Mouse (Mus musculus) myocyte (in vitro differentiated cells): ENCODE measurements around the gene Krt12. TPM values are rescaled to one million over a fixed set of nuclear protein-coding genes. Genes with fewer than 3 reads are reported as not detected.

ENCODE experiments used
- H3K27me3 ChIP-seq: one replicate; pipeline ENCODE4 v1.6.1; 2011; ENCODE audit not compliant: control insufficient read depth, insufficient read depth, insufficient read length
- H3K36me3 ChIP-seq: one replicate; pipeline ENCODE4 v1.6.1; 2011; ENCODE audit not compliant: control insufficient read depth, insufficient read depth
- H3K4me2 ChIP-seq: one replicate; pipeline ENCODE4 v1.6.1; 2011; ENCODE audit warnings: low read depth, control low read depth
- H3K4me3 ChIP-seq: one replicate; pipeline ENCODE4 v1.5.1; 2011; ENCODE audit warnings: mild to moderate bottlenecking, control low read depth, moderate library complexity
- H3K79me2 ChIP-seq: one replicate; pipeline ENCODE4 v1.6.1; 2011; ENCODE audit not compliant: control insufficient read depth, insufficient read depth
- H3ac ChIP-seq: one replicate; pipeline ENCODE4 v1.6.1; 2011; ENCODE audit not compliant: control insufficient read depth, insufficient read length
- CEBPB ChIP-seq: IDR thresholded peaks from 2 replicates; pipeline ENCODE4 v1.6.1; 2011; ENCODE audit warnings: mild to moderate bottlenecking, moderate library complexity; ENCODE audit not compliant: poor library complexity, insufficient read depth, severe bottlenecking
- E2F4 ChIP-seq: IDR thresholded peaks from one replicate; pipeline ENCODE4 v1.6.1; 2011; ENCODE audit warnings: mild to moderate bottlenecking, control low read depth, moderate library complexity; ENCODE audit not compliant: insufficient read depth
- MAX ChIP-seq: IDR thresholded peaks from one replicate; pipeline ENCODE4 v1.6.1; 2011; ENCODE audit warnings: low read depth, mild to moderate bottlenecking, control low read depth
- MYOD1 ChIP-seq, 3 experiments: IDR thresholded peaks; one replicate each; pipeline ENCODE4 v1.6.1; 2011; ENCODE audit warnings: control low read depth in 2 of 3, low read depth in 2 of 3, mild to moderate bottlenecking in 2 of 3, moderate library complexity in 1 of 3; ENCODE audit not compliant: insufficient read length in 2 of 3, control insufficient read depth in 1 of 3
- MYOG ChIP-seq, 3 experiments: IDR thresholded peaks; one replicate each; pipeline ENCODE4 v1.6.1; 2011; ENCODE audit warnings: control low read depth in 2 of 3, low read depth in 2 of 3, mild to moderate bottlenecking in 2 of 3; ENCODE audit not compliant: insufficient read length in 2 of 3, control insufficient read depth in 1 of 3, insufficient read depth in 1 of 3
- POLR2A ChIP-seq: IDR thresholded peaks from one replicate; pipeline ENCODE4 v1.6.1; 2011; ENCODE audit warnings: low read depth, mild to moderate bottlenecking, control low read depth, moderate library complexity; ENCODE audit not compliant: insufficient read length
- POLR2AphosphoS2 ChIP-seq: IDR thresholded peaks from one replicate; pipeline ENCODE4 v1.6.1; 2011; ENCODE audit warnings: low read depth, control low read depth; ENCODE audit not compliant: insufficient read length
- REST ChIP-seq: IDR thresholded peaks from one replicate; pipeline ENCODE4 v1.6.1; 2011; ENCODE audit warnings: mild to moderate bottlenecking, control low read depth, moderate library complexity; ENCODE audit not compliant: insufficient read depth, insufficient read length
- SRF ChIP-seq: IDR thresholded peaks from one replicate; pipeline ENCODE4 v1.6.1; 2011; ENCODE audit warnings: low read depth; ENCODE audit not compliant: control insufficient read depth, insufficient read length
- TCF12 ChIP-seq: IDR thresholded peaks from one replicate; pipeline ENCODE4 v1.6.1; 2011; ENCODE audit warnings: mild to moderate bottlenecking, control low read depth; ENCODE audit not compliant: poor library complexity, insufficient read depth, severe bottlenecking
- TCF3 ChIP-seq: IDR thresholded peaks from one replicate; pipeline ENCODE4 v1.6.1; 2011; ENCODE audit warnings: low read depth, control low read depth; ENCODE audit not compliant: insufficient read length
- USF1 ChIP-seq: IDR thresholded peaks from one replicate; pipeline ENCODE4 v1.6.1; 2011; ENCODE audit warnings: low read depth, mild to moderate bottlenecking, control low read depth, moderate library complexity
- polyA plus RNA-seq: library from polyadenylated mRNA; unstranded; fragments of >200 nt; fragmentation: generic; extraction: Trizol; gene quantifications from one replicate; pipeline ENCODE4 v1.2.1, GENCODE M21; 2012; ENCODE audit warnings: missing spikeins

The Krt12 gene
- polyA plus RNA-seq, 1 experiment, result not detected

- Histone ChIP-seq H3ac (no peak overlapping the region), H3K4me2 (no peak overlapping the region), H3K27me3 (peaks cover 19% of the 10 kb centered on the region), H3K4me3 (no peak overlapping the region), H3K36me3 (no peaks in the 10 kb centered on the region), H3K79me2 (no peaks in the 10 kb centered on the region)
- no peak for TF ChIP-seq MYOD1 (IDR thresholded peaks at IDR 0.05; ENCODE audit: control insufficient read depth in 1 of 3, insufficient read length in 2 of 3, low read depth in 2 of 3)
- TF ChIP-seq USF1, result no peak
- no peak for TF ChIP-seq E2F4
- no peak for TF ChIP-seq POLR2AphosphoS2
- TF ChIP-seq REST, result no peak
- no peak for TF ChIP-seq TCF3
- TF ChIP-seq POLR2A, result no peak
- no peak for TF ChIP-seq TCF12
- no peak for TF ChIP-seq CEBPB
- TF ChIP-seq MYOG (IDR thresholded peaks at IDR 0.05; ENCODE audit: control insufficient read depth in 1 of 3, insufficient read depth in 1 of 3, insufficient read length in 2 of 3, low read depth in 2 of 3), result no peak
- TF ChIP-seq MAX, result no peak
- TF ChIP-seq SRF, result no peak
These were observed 26.7 kb upstream of the Krt12 start for GRCm38 (mm10) chr11:99448769-99449168.

DNA sequence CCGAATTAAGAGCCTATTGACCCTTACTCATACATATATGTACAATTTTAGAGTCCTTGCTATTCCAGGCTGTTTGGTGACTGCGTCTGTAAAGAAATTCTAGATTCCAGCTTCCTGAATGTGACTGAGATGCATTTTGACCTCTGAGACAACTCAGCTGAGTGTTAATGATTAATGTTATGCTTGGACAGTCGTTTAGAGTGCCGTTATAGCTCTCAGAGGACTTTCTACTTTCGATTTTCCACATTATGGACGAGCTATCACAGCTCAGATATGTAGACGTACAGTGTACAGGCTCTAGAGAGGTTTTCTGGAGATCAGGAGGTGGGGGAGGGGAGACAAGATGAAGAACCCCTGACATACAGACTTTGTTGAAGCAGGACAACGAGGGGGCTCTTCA lies 19.2 kb upstream of the Krt12 start:
- H3K4me3 ChIP-seq, result no peak overlapping the region
- H3K27me3 ChIP-seq, result peaks cover 12% of the 10 kb centered on the region
- TF ChIP-seq TCF12, result no peak
- no peak for TF ChIP-seq MYOG (IDR thresholded peaks at IDR 0.05; ENCODE audit: control insufficient read depth in 1 of 3, insufficient read depth in 1 of 3, insufficient read length in 2 of 3, low read depth in 2 of 3)
- TF ChIP-seq TCF3, result no peak
- no peak for TF ChIP-seq REST
- no peak for TF ChIP-seq POLR2A
- no peak for TF ChIP-seq CEBPB
- TF ChIP-seq E2F4, result no peak
- no peak for TF ChIP-seq SRF
- no peak for TF ChIP-seq MYOD1 (IDR thresholded peaks at IDR 0.05; ENCODE audit: control insufficient read depth in 1 of 3, insufficient read length in 2 of 3, low read depth in 2 of 3)
- no peak for TF ChIP-seq USF1
- TF ChIP-seq MAX, result no peak
- TF ChIP-seq POLR2AphosphoS2, result no peak
- no peak overlapping the region for H3K4me2 ChIP-seq
- no peaks in the 10 kb centered on the region for H3K79me2 ChIP-seq
- no peaks in the 10 kb centered on the region for H3K36me3 ChIP-seq
- H3ac ChIP-seq, result no peak overlapping the region

DNA sequence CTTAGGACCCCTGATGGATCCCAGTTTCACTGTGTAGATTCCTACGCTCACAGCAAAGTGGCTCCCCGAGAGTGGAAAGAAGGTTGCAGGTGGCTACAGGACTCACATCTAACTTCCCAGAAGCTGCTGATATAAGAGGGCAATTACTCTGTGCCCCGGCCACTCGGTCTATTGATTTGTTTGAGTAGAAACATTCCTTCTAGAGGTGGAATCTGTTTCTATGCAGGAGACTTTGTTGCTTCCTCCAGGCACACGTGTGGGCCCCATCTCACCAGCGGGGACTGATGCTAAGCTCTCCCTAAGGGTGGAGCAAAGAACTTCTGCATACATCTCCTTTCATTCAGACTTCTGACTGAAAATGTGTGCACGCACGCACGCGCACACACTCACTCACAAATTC lies 17.4 kb upstream of the Krt12 start:
- TF ChIP-seq MAX (no peak), MYOG (IDR thresholded peaks at IDR 0.05; ENCODE audit: control insufficient read depth in 1 of 3, insufficient read depth in 1 of 3, insufficient read length in 2 of 3, low read depth in 2 of 3) (no peak), CEBPB (no peak), TCF12 (no peak), E2F4 (no peak), USF1 (no peak), POLR2A (no peak), SRF (no peak)
- no peak overlapping the region for H3K4me2 ChIP-seq
- H3K79me2 ChIP-seq, result no peaks in the 10 kb centered on the region
- H3K36me3 ChIP-seq, result no peaks in the 10 kb centered on the region
- no peak overlapping the region for H3ac ChIP-seq
- H3K4me3 ChIP-seq, result no peak overlapping the region
- H3K27me3 ChIP-seq, result peaks cover 8% of the 10 kb centered on the region

- no peak within 1 kb of the TSS for H3ac ChIP-seq
- TF ChIP-seq REST (no peak), USF1 (no peak), MYOD1 (IDR thresholded peaks at IDR 0.05; ENCODE audit: control insufficient read depth in 1 of 3, insufficient read length in 2 of 3, low read depth in 2 of 3) (no peak), MYOG (IDR thresholded peaks at IDR 0.05; ENCODE audit: control insufficient read depth in 1 of 3, insufficient read depth in 1 of 3, insufficient read length in 2 of 3, low read depth in 2 of 3) (no peak), TCF12 (no peak), MAX (no peak), CEBPB (no peak), POLR2A (no peak), E2F4 (no peak), SRF (no peak), TCF3 (no peak), POLR2AphosphoS2 (no peak)
- H3K79me2 ChIP-seq, result no peaks in the 10 kb centered on the region
- no peak within 1 kb of the TSS for H3K4me3 ChIP-seq
- H3K36me3 ChIP-seq, result no peaks in the 10 kb centered on the region
- H3K4me2 ChIP-seq, result no peak within 1 kb of the TSS
- peaks cover 8% of the 10 kb centered on the region for H3K27me3 ChIP-seq
These were observed 15.9 kb upstream of the Krt12 start, which contains the start of gene Krt20 for GRCm38 (mm10) chr11:99437972-99438371. TSS of gene Krt20 (minus strand) at chr11:99438150.

DNA sequence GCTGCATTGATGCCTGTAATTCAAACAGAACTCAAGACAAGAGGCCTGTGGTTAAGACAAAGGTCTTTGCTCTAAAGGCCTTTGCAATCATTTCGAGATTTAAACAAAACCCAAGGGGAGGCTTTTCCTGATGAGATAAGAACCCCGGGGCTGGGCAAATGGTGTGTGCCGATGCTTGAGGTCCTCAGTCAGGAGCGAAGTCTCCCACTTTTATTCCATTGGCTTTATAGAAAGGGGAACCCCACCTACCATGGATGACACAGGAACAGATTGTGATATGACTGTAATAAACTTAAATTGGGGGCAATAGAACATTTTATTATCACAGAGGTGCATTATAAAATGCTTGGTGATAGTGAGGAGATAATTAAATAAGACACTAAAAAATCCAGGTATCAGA lies 14.6 kb upstream of the Krt12 start:
- no peaks in the 10 kb centered on the region for H3K79me2 ChIP-seq
- peaks cover 8% of the 10 kb centered on the region for H3K27me3 ChIP-seq
- no peak overlapping the region for H3K4me3 ChIP-seq
- H3K4me2 ChIP-seq, result no peak overlapping the region
- H3K36me3 ChIP-seq, result no peaks in the 10 kb centered on the region
- no peak for TF ChIP-seq E2F4
- no peak for TF ChIP-seq REST
- no peak for TF ChIP-seq SRF
- TF ChIP-seq MYOD1 (IDR thresholded peaks at IDR 0.05; ENCODE audit: control insufficient read depth in 1 of 3, insufficient read length in 2 of 3, low read depth in 2 of 3), result no peak
- TF ChIP-seq USF1, result no peak
- no peak for TF ChIP-seq POLR2AphosphoS2
- TF ChIP-seq TCF12, result no peak
- no peak for TF ChIP-seq MAX
- no peak for TF ChIP-seq MYOG (IDR thresholded peaks at IDR 0.05; ENCODE audit: control insufficient read depth in 1 of 3, insufficient read depth in 1 of 3, insufficient read length in 2 of 3, low read depth in 2 of 3)
- no peak for TF ChIP-seq POLR2A
- TF ChIP-seq CEBPB, result no peak
- TF ChIP-seq TCF3, result no peak
- no peak overlapping the region for H3ac ChIP-seq
